Mouse (Mus musculus): ENCODE results near the gene Crlf1.

DNA sequence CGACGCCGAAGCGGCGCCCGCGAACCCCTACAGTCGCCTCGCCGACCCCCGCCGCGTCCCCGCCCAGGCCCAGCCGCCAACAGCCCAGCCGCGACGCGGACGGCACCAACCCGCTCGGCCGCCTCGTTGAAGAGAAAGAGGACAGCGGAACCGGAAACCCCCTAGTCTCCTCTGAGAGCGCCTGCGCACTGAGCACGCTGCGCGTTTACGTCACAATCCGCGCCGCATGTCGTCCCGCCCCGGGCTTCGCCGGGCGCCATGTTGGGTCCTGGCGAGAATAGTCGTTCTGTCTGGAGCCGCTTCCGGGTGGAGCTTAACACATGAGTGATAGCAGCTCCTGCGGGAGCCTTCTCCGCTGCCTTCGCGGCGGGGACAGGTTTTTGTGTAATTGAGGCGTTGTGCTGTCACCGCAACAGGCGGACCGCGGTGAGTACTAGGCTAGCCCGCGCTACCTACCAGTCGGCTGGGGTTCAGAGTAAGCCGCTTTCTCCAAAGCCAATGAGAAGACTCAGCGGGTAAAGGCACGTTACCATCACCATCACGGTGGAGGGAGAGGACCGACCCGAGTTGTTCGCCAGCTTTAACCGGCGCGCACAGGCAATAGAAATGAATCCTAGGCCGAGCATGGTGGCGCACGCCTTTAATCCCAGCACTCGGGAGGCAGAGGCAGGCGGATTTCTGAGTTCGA is 17.4 kb downstream of the Crlf1 start, which contains the start of gene Uba52:
- TF ChIP-seq POLR2A (IDR thresholded peaks at IDR 0.05; ENCODE audit: control insufficient read depth, extremely low read depth, insufficient read depth, low read length, poor library complexity), result peak; percentile 91
- TF ChIP-seq CTCF (IDR thresholded peaks at IDR 0.05; ENCODE audit: borderline replicate concordance, control insufficient read depth, extremely low read depth, insufficient read depth, low read length, poor library complexity), result no peak
